Mouse (Mus musculus): ENCODE data around the gene Srpk2. TPM values are rescaled to one million over a fixed set of nuclear protein-coding genes. Genes with fewer than 3 reads are reported as not detected.
"Not testable (repeated sequence)": the region's sequence is repeated elsewhere in the genome, so short reads cannot be mapped to it uniquely, and the experiment has no call there.

The Srpk2 gene
- polyA plus RNA-seq, 1 experiment from 2014 or later: 67.0 TPM

DNA sequence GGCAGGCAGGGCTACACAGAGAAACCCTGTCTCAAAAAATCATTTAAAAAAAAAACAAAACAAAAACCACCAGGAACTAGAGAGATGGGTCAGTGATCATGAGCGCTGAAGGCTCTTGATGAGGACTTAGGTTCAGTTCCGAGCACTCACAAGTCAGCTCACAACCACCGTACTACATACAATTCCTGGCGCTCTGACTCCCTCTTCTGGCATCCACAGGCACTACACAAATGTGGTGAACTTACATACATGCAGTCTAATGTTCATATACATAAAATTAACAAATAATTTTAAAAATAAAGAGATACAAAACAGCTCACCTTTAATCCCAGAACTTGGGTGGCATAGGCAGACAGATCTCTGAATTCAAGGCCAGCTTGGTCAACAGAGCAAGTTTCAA is 13.5 kb downstream of the Srpk2 start:
- ATAC-seq (ENCODE audit: insufficient number of reproducible peaks, insufficient read depth, low FRiP score, low TSS enrichment, low read depth): no peak
- Histone ChIP-seq H3K36me3 (peaks cover 3% of the 10 kb centered on the region; the same call in 1 of the 2 replicates), H3K4me1 (peaks cover 12% of the 10 kb centered on the region), H3K4me3 (no peak overlapping the region), H3K9me3 (no peaks in the 10 kb centered on the region), H3K9ac (no peak overlapping the region), H3K27me3 (no peaks in the 10 kb centered on the region), H3K4me2 (no peak overlapping the region), H3K27ac (no peak overlapping the region)
- WGBS: 87% methylated on average over 4 of the region's 4 CpGs

GRCm38 (mm10) chr5:23665906-23666305 is 18.5 kb downstream of the Srpk2 start:
- peaks cover 3% of the 10 kb centered on the region; the same call in 1 of the 2 replicates for H3K36me3 ChIP-seq

DNA sequence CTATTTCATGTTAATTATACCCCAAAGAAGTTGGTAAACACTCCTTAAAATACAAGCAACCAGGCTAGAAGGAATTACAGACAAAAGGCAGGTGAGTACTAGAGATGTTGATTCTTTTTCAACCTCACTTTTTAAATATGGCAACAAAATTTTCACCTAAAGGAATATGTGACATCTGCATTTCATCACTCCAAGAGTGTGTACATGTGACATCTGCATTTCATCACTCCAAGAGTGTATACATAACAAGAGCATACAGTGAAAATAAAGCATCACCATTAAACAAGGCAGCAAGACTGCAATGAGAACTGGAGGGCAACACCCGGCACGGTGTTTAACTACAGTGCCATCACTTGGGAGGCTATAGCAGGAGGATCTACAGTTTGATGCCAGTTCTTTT is 23.2 kb downstream of the Srpk2 start:
- Histone ChIP-seq H3K4me3 (no peak overlapping the region), H3K36me3 (no peaks in the 10 kb centered on the region), H3K27ac (no peak overlapping the region), H3K4me1 (peaks cover 10% of the 10 kb centered on the region; the same call in 1 of the 2 replicates), H3K4me2 (no peak overlapping the region), H3K27me3 (no peaks in the 10 kb centered on the region), H3K9ac (no peak overlapping the region), H3K9me3 (no peaks in the 10 kb centered on the region)
- WGBS: 45% methylated on average over 2 of the region's 2 CpGs
- ATAC-seq (ENCODE audit: insufficient number of reproducible peaks, insufficient read depth, low FRiP score, low TSS enrichment, low read depth): no peak

More at GRCm38 (mm10) chr5:23665906-23666305, 18.5 kb downstream of the Srpk2 start:
- no peaks in the 10 kb centered on the region for H3K27me3 ChIP-seq
- ATAC-seq (ENCODE audit: insufficient number of reproducible peaks, insufficient read depth, low FRiP score, low TSS enrichment, low read depth): no peak
- no peak overlapping the region for H3K9ac ChIP-seq
- no peak overlapping the region for H3K4me3 ChIP-seq
- no peaks in the 10 kb centered on the region for H3K9me3 ChIP-seq
- no peak overlapping the region for H3K4me2 ChIP-seq
- H3K4me1 ChIP-seq: peaks cover 10% of the 10 kb centered on the region; the same call in 1 of the 2 replicates
- no peak overlapping the region; the same call in 1 of the 2 replicates for H3K27ac ChIP-seq

- ATAC-seq (ENCODE audit: insufficient number of reproducible peaks, insufficient read depth, low FRiP score, low TSS enrichment, low read depth): no peak
- Histone ChIP-seq H3K27me3 (no peaks in the 10 kb centered on the region), H3K36me3 (no peaks in the 10 kb centered on the region), H3K9ac (no peak overlapping the region), H3K4me3 (no peak overlapping the region), H3K27ac (no peak overlapping the region), H3K4me1 (peaks cover 6% of the 10 kb centered on the region), H3K4me2 (no peak overlapping the region), H3K9me3 (no peaks in the 10 kb centered on the region)
- 76% methylated on average over 5 of the region's 5 CpGs for WGBS
Measured at GRCm38 (mm10) chr5:23658017-23658416, 26.4 kb downstream of the Srpk2 start.

DNA sequence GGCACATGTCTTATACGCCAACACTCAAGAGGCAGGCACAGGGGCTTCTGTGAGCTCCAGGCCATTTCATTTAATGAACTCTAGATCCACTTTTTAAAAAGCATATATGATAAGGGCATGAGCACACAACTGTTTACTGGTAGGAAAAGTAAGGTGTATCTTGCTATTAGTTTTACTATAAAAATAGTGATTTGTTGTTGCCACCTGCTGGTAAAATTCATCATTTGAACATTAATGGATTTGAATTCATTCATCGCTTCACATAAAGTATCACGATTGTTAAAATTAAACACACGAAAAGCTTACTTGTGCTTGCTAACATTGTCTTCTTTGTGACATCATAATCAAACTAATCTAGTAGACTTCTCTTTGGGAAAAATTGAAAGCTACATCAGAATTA is 27.8 kb downstream of the Srpk2 start:
- ATAC-seq (ENCODE audit: insufficient number of reproducible peaks, insufficient read depth, low FRiP score, low TSS enrichment, low read depth): no peak
- Histone ChIP-seq H3K36me3 (no peaks in the 10 kb centered on the region), H3K4me3 (no peak overlapping the region), H3K9me3 (no peaks in the 10 kb centered on the region), H3K9ac (no peak overlapping the region), H3K27ac (no peak overlapping the region), H3K27me3 (no peaks in the 10 kb centered on the region), H3K4me1 (peaks cover 3% of the 10 kb centered on the region), H3K4me2 (no peak overlapping the region)
- WGBS: 92% methylated on average over 4 of the region's 4 CpGs

GRCm38 (mm10) chr5:23655030-23655429 is 29.4 kb downstream of the Srpk2 start:
- Histone ChIP-seq H3K9ac (no peak overlapping the region), H3K4me2 (no peak overlapping the region), H3K4me1 (no peaks in the 10 kb centered on the region; the same call in 1 of the 2 replicates), H3K9me3 (no peaks in the 10 kb centered on the region), H3K4me3 (no peak overlapping the region), H3K27ac (no peak overlapping the region), H3K36me3 (no peaks in the 10 kb centered on the region), H3K27me3 (no peaks in the 10 kb centered on the region)
- no peak for ATAC-seq (ENCODE audit: insufficient number of reproducible peaks, insufficient read depth, low FRiP score, low TSS enrichment, low read depth)
- WGBS: 83% methylated on average over 1 of the region's 1 CpGs

GRCm38 (mm10) chr5:23652326-23652725 is 32.1 kb downstream of the Srpk2 start:
- Histone ChIP-seq H3K4me3 (no peak overlapping the region), H3K36me3 (no peaks in the 10 kb centered on the region), H3K4me1 (no peaks in the 10 kb centered on the region; the same call in 1 of the 2 replicates), H3K27me3 (no peaks in the 10 kb centered on the region), H3K4me2 (no peak overlapping the region), H3K27ac (no peak overlapping the region), H3K9me3 (no peaks in the 10 kb centered on the region), H3K9ac (no peak overlapping the region)
- 54% methylated on average over 7 of the region's 7 CpGs for WGBS
- no peak for ATAC-seq (ENCODE audit: insufficient number of reproducible peaks, insufficient read depth, low FRiP score, low TSS enrichment, low read depth)

GRCm38 (mm10) chr5:23651786-23652185 is 32.6 kb downstream of the Srpk2 start:
- 71% methylated on average over 3 of the region's 3 CpGs for WGBS
- no peak overlapping the region for H3K4me2 ChIP-seq

DNA sequence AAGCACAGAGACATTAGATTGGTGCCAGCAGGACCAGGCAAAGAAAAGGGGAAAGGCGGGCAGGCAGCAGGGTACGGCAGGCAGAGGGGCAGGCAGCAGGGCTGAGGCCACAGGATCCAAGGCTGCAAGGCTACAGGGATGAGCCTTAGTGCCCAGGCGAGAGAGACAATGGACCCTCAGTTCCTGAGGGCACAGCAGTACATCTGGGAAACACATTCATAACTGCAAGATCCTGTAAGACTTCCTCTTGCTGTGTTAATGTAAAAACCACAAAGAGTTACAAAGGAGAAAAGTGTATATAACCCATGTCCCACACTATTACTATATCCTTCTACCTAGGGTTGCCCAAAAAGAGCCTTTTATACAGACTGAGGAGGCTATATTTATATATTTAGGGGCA is 33.9 kb downstream of the Srpk2 start:
- Histone ChIP-seq H3K4me3 (no peak overlapping the region), H3K9ac (no peak overlapping the region), H3K4me1 (no peaks in the 10 kb centered on the region; the same call in 1 of the 2 replicates), H3K27me3 (no peaks in the 10 kb centered on the region), H3K36me3 (no peaks in the 10 kb centered on the region), H3K9me3 (no peaks in the 10 kb centered on the region), H3K27ac (no peak overlapping the region), H3K4me2 (no peak overlapping the region)
- ATAC-seq (ENCODE audit: insufficient number of reproducible peaks, insufficient read depth, low FRiP score, low TSS enrichment, low read depth): no peak
- 66% methylated on average over 3 of the region's 3 CpGs for WGBS

More at GRCm38 (mm10) chr5:23651786-23652185, 32.6 kb downstream of the Srpk2 start:
- H3K4me1 ChIP-seq: no peaks in the 10 kb centered on the region; the same call in 1 of the 2 replicates
- H3K27ac ChIP-seq: no peak overlapping the region
- no peaks in the 10 kb centered on the region for H3K36me3 ChIP-seq
- ATAC-seq (ENCODE audit: insufficient number of reproducible peaks, insufficient read depth, low FRiP score, low TSS enrichment, low read depth): no peak
- H3K9me3 ChIP-seq: no peaks in the 10 kb centered on the region
- no peaks in the 10 kb centered on the region for H3K27me3 ChIP-seq
- no peak overlapping the region for H3K4me3 ChIP-seq
- no peak overlapping the region for H3K9ac ChIP-seq

- Histone ChIP-seq H3K27ac (no peak overlapping the region), H3K4me3 (no peak overlapping the region), H3K9me3 (no peaks in the 10 kb centered on the region), H3K27me3 (no peaks in the 10 kb centered on the region), H3K9ac (no peak overlapping the region), H3K4me1 (peaks cover 5% of the 10 kb centered on the region; the same call in 1 of the 2 replicates), H3K4me2 (no peak overlapping the region), H3K36me3 (no peaks in the 10 kb centered on the region)
- ATAC-seq (ENCODE audit: insufficient number of reproducible peaks, insufficient read depth, low FRiP score, low TSS enrichment, low read depth): no peak
- WGBS: 78% methylated on average over 2 of the region's 2 CpGs
Measured at GRCm38 (mm10) chr5:23649246-23649645, 35.2 kb downstream of the Srpk2 start.

GRCm38 (mm10) chr5:23645671-23646070 is 38.7 kb downstream of the Srpk2 start:
- H3K9me3 ChIP-seq: no peaks in the 10 kb centered on the region
- H3K4me2 ChIP-seq: no peak overlapping the region
- WGBS: 76% methylated on average over 3 of the region's 3 CpGs
- no peak overlapping the region for H3K27ac ChIP-seq
- no peak for ATAC-seq (ENCODE audit: insufficient number of reproducible peaks, insufficient read depth, low FRiP score, low TSS enrichment, low read depth)
- no peaks in the 10 kb centered on the region for H3K27me3 ChIP-seq
- no peak overlapping the region for H3K9ac ChIP-seq
- H3K4me1 ChIP-seq: peaks cover 8% of the 10 kb centered on the region; the same call in 1 of the 2 replicates
- H3K36me3 ChIP-seq: no peaks in the 10 kb centered on the region
- H3K4me3 ChIP-seq: no peak overlapping the region

DNA sequence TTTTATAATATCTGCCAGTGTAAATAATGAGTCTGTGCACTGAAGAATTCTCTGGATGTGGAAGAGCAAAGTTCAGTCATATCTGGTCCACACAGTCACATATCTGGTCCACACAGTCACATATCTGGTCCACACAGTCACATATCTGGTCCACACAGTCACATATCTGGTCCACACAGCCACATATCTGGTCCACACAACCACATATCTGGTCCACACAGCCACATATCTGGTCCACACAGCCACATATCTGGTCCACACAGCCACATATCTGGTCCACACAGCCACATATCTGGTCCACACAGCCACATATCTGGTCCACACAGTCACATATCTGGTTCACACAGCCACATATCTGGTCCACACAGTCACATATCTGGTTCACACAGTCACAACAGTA is 45.2 kb downstream of the Srpk2 start:
- H3K4me1 ChIP-seq; H3K27me3 ChIP-seq; ATAC-seq (ENCODE audit: insufficient number of reproducible peaks, insufficient read depth, low FRiP score, low TSS enrichment, low read depth); H3K4me3 ChIP-seq; H3K9ac ChIP-seq; H3K9me3 ChIP-seq; H3K4me2 ChIP-seq; H3K27ac ChIP-seq; H3K36me3 ChIP-seq: not testable (repeated sequence)
